Mouse (Mus musculus): Measurements from ENCODE around the gene Ntn1.

DNA sequence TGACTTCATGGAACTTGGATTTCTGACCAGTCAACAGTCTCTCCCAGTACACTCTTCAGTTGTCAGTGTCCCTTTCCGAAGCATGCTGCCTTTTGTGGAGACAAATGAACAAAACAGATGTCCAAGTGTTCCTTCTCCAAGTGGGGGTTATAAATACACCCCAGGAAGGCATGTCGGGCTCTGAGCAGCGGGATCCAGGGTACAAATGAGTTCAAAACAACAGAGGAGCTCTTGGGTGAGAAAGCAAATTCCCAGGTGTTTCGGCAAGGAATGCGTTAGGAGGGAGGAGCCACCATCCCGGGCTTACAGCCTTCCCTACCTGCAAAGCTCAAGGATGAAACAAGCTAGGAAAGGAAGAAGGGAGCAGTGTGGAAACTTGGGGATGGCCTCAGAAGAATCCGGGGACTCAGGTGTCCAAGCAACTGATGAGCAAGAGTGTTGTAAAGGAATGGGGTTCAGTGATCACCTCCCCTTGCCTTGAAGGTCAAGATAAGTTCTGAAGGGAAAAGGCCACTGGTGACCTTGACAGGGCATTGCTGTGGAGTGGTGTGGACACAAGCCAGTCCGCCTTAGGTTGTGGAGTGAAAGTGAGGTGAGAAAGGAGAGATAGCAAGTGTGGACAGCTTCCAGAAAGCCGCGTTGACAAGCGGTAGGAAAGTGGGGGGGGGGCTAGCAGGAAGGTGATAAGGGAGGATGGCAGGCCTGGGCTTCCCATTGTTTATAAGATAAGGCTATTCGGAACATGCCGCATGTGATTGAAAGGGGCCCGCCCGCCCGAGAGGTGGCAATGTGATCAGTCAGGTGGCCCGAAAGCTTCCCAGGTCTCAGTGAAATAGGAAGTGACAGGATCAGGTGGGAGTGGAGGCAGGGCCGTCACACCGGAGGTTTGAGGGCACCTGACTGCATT lies 10.0 kb downstream of the Ntn1 start:
- TF ChIP-seq POLR2A (IDR thresholded peaks at IDR 0.05; ENCODE audit: low read depth, low read length) (no peak), CTCF (conservative IDR thresholded peaks at IDR 0.05; ENCODE audit: insufficient read depth, insufficient read length, low read depth, low read length) (no peak)

All from kidney, adult 2 months (tissue).